Mouse (Mus musculus) lung, postnatal 0 days (tissue): ENCODE data around the gene Gcdh.

Source experiments
- CTCF ChIP-seq: IDR thresholded peaks from 2 replicates; pipeline ENCODE4 v1.5.1; 2016; ENCODE audit warnings: antibody characterized with exemption, mild to moderate bottlenecking
- EP300 ChIP-seq: IDR thresholded peaks from 2 replicates; pipeline ENCODE4 v1.6.1; 2016; ENCODE audit warnings: antibody characterized with exemption, mild to moderate bottlenecking, control low read depth

- TF ChIP-seq CTCF (no peak), EP300 (no peak)
These were observed 8.7 kb upstream of the Gcdh start for GRCm38 (mm10) chr8:84902367-84902919.
